ENCODE assay signal across 9 mouse cellular contexts in genomic region chr12:90903991-90904390, GRCm38 (mm10).
DNase-seq lines count a peak whose midpoint lies in the region.
"Had no signal": no experiment of that assay in that cellular context is flagged by ENCODE, and none has a peak within 500 bp of the region (broad histone marks: within the 10 kb centered on the region; RNA-seq: fewer than 3 reads in every experiment).

No protein-coding gene starts in this region.

- DNase-seq in adrenal gland, adult 2 months = peak; percentile 8
- DNase-seq in adrenal gland, postnatal 4 days (ENCODE audit: low spot score in 2 of 2) = no peak
- peak; percentile 8 for DNase-seq in kidney, postnatal 14 days
- DNase-seq in kidney, adult 18-20 months = no peak
- DNase-seq in adrenal gland, postnatal 36 days = peak; percentile 2 to 32
- DNase-seq in lung, postnatal 36 days = peak; percentile 58
- DNase-seq in thymus, adult 18-20 months = no peak
- DNase-seq in gastrocnemius, adult 8-10 months (ENCODE audit: low spot score in 2 of 2) = no peak
- DNase-seq: liver, postnatal 0 days had no signal

Comparison
In these comparisons a context has a peak if more than half of its experiments do, and no peak if none do; other contexts are left out.
1. DNase-seq: peak in adrenal gland, adult 2 months (single experiment), kidney, postnatal 14 days (single experiment), adrenal gland, postnatal 36 days (2 of 2) and lung, postnatal 36 days (single experiment); none in adrenal gland, postnatal 4 days (0 of 2), kidney, adult 18-20 months (single experiment), thymus, adult 18-20 months (0 of 2) and gastrocnemius, adult 8-10 months (0 of 2).